Mouse (Mus musculus): ENCODE data around the gene Gm266. TPM values are rescaled to one million over a fixed set of nuclear protein-coding genes. Genes with fewer than 3 reads are reported as not detected.

The Gm266 gene
- total RNA-seq, 2 experiments from 2014 or later: 3.1 to 3.3 TPM

DNA sequence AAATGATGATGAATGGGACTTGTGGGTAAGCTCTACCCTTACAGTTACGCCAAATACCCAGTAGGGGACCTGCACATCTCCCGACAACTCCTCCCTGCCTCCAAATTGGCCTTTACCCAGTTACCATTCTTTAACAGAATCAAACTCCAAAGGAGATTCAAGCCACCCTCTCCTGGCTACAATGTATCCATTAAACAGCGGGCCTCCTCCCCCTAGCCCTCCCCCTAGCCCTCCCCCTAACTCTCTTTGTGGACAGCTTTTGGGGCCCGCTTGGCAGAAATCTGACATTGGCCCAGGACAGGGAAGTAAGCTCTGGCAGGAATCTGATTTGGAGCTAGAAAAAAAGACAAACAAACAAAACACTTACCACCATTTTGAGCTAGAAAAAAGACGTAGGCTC, 14.0 kb upstream of the Gm266 start:
- Histone ChIP-seq H3K27ac (peak overlapping the region; percentile 28; the same call in 1 of the 2 replicates), H3K4me3 (no peak overlapping the region)
- intact Hi-C loops (cut with DNase I): no loop called here
- no peak; the same call in 1 of the 2 replicates for TF ChIP-seq CTCF (IDR thresholded peaks at IDR 0.05)
- DNase-seq (ENCODE audit: extremely low spot score in 1 of 2, low spot score in 2 of 2): no peak

DNA sequence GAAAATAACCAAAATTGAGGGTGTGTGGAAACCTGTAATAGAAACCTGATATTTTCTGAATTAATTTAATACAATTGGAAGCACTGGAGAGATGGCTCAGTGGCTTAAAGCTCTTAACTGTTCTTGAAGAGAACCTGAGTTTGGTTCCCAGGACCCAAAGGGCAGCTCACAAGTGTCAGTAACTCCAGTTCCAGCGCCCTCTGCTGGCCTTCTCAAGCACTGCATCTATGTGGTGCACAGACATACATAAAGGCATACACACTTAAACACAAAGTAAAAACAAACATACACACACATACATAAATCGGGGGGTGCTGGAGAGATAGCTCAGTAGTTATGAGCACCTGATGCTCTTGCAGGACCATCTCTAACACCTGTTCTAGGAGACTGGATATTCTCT, 11.5 kb upstream of the Gm266 start:
- H3K4me3 ChIP-seq: no peak overlapping the region
- H3K27ac ChIP-seq: no peak overlapping the region
- intact Hi-C loops (cut with DNase I): no loop called here
- TF ChIP-seq CTCF (IDR thresholded peaks at IDR 0.05): peak; percentile 43
- no peak for DNase-seq (ENCODE audit: extremely low spot score in 1 of 2, low spot score in 2 of 2)

DNA sequence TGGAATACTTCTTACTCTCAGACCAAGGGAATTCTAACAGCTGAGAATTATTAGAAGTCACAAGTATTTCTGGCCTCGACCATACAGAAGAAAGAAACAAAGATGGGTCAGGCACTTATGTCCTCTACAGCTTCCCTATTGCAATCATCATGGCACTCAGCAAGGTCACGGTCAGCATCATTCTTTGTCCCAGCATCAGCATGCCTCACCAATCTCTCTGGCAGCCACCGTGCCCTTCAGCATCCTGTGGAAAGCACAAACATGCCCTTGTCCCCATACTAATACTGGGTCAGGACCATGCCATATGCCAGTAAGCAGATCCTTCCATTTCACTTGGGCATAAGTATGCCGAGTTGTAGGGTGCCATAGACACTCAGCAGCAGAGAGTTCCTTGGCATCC, 9.3 kb upstream of the Gm266 start:
- intact Hi-C loops (cut with DNase I): no loop called here
- H3K4me3 ChIP-seq: no peak overlapping the region
- no peak for DNase-seq (ENCODE audit: extremely low spot score in 1 of 2, low spot score in 2 of 2)
- TF ChIP-seq CTCF (IDR thresholded peaks at IDR 0.05): no peak
- no peak overlapping the region for H3K27ac ChIP-seq

DNA sequence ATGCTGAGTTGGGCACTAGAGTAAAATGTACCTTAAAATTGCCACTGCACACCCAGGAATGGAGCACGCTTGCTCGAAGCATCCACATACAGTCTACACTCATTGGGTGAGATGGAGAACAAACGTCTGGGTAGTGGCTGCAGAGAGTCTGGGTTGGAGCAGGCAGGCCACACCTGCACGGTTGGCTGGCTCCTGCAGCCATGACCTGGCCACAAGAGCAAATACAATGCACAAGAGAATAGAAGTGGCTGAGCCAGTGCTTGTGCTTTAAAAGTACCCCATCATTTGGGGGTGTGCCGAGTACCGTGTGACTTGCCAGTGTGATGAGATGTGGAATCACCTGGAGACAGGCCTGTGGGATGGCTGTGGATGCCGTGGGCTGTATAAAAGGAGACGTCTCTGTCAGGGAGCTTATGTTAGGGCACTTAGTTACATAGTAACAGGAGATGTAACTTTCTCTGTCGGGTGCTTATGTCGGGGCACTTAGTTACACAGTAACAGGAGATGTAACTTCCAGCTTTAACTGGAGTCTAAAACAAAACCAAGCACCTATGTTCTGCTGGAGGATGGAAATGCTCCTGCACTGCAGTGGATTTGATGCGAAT, 3.7 kb upstream of the Gm266 start:
- Histone ChIP-seq H3K27ac (no peak overlapping the region), H3K4me3 (no peak overlapping the region)
- intact Hi-C loops (cut with DNase I): no loop called here
- no peak for TF ChIP-seq CTCF (IDR thresholded peaks at IDR 0.05)
- no peak for DNase-seq (ENCODE audit: extremely low spot score in 1 of 2, low spot score in 2 of 2)

DNA sequence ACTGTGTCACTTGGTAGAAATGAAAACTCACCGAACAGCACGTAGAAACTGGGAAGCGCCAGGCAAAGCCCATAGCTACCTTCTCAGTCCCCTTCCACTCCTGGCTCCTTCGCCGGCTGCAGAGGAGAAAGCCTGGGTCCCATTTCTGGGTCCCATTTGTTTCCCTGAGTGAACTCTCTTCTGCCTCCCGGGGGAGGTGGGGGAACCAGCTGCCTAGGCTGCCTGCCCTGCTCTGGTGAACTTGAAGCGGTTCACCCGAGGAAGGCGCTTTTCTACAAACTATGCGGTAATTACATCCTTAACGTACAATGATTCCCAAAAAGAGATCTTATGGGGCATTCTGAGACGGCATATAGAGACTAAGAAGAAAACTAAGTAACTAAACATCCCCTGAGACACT, 832 bp upstream of the Gm266 start:
- Histone ChIP-seq H3K27ac (0 out of 2 replicates have a peak overlapping the region, but pooled peaks have one; percentile 6), H3K4me3 (no peak overlapping the region)
- intact Hi-C loops (cut with DNase I): no loop called here
- TF ChIP-seq CTCF (IDR thresholded peaks at IDR 0.05): no peak
- DNase-seq (ENCODE audit: extremely low spot score in 1 of 2, low spot score in 2 of 2): no peak

DNA sequence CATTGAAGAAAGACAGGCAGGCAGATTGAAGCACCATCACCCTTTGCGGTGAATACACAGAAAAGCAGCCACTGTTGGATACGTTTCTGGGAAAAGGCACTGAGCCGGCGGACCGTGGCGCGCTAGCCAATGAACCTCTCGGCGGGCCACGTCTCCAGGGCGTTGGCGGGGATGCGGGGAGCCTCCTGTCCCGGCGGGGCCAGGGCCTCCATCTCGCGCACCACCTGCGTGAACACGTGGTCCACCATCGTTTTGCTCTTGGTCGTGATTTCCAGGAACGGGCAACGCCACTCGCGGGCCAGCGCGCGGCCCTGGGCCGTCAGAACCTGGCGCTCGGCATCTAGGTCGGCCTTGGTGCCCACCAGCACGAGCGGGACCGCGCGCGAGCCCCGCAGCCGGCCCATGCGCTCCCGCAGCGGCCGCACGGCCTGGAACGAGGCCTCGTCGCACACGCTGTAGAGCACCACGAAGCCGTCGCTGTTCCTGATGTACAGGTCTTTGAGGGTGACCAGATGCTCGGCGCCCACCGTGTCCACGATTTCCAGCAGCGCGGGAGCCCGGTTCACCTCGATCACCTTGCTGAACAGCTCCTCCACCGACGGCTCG, 474 bp downstream of the Gm266 start:
- no peak overlapping the region for H3K27ac ChIP-seq
- intact Hi-C loops (cut with DNase I): no loop called here
- TF ChIP-seq CTCF (IDR thresholded peaks at IDR 0.05): no peak
- peak overlapping the region; percentile 37 for H3K4me3 ChIP-seq
- DNase-seq (ENCODE audit: extremely low spot score in 1 of 2, low spot score in 2 of 2): no peak

DNA sequence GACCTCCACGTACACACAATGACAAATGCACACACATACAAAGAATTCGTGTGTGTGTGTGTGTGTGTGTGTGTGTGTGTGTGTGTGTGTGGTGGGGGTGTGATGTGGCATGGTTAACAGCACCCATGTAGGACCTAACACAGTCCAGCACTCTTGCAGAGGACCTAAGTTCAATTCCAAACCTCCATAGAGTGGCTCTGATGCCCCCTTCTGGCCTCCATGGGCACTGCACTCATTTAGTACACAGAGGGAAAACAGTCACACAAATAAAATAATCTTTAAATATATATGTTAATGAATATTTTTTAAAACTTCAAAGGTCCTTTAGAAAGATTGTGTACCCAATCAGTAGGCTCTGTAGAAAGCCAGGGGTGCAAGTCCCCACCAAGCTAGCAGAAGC, 5.7 kb downstream of the Gm266 start:
- peak; percentile 58 for TF ChIP-seq CTCF (IDR thresholded peaks at IDR 0.05)
- no peak overlapping the region for H3K27ac ChIP-seq
- intact Hi-C loops (cut with DNase I): no loop called here
- H3K4me3 ChIP-seq: no peak overlapping the region
- DNase-seq (ENCODE audit: extremely low spot score in 1 of 2, low spot score in 2 of 2): no peak

DNA sequence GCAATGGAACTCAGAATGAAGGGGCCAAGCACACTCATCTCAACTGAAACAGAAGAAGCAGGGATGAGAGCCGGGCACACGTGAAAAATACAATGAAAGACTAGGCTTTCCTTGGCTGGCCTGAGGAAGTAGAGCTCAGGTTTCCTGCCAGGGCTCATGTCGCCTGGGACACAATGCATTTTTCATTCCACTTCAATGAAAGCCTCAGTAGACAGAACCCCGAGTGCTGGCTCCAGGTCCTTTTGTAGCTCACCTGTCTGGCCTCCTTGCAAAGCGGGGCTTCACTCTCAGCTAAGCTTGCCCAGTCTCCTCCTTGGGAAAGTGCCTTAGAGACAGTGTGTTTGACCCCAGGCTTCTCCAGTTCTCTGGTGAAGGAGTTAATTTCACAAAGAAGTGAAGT, 6.7 kb downstream of the Gm266 start:
- DNase-seq (ENCODE audit: extremely low spot score in 1 of 2, low spot score in 2 of 2): no peak
- TF ChIP-seq CTCF (IDR thresholded peaks at IDR 0.05): no peak
- Histone ChIP-seq H3K27ac (no peak overlapping the region), H3K4me3 (no peak overlapping the region)
- intact Hi-C loops (cut with DNase I): no loop called here

DNA sequence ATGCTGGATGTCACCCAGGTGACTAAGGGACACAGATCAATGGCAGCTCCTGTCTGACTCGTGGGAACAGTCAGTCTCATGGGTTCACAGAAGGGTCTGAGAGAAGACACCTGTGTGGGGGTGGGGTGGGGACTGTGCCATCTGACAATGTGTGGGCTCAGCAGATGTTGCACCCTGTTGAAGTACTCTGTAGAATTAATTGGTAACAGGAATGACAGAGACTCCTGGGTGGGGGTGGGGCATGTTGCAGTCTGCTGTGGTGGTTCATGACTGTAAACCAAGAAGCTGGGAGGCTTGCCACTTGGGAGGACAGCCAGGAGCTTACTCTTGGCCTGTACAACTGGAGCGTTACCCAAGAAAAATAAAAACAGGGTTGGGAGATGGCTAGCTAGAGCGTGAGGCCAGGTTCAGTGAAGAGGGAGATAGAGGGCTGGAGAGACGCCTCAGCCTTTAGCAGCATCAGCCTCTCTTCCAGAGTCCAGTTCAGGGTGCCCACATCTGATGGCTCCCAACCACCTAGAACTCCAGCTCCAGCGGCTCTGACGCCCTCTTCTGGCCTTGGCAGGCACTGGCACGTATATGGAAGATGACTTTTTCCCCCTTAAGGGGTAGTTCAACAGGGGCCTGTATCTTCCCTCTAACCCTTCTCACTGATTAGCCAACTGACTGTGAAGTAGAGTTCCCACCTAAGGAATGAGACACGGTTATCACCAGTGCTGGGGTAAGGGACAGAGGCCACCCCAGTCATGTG, 10.6 kb downstream of the Gm266 start:
- Histone ChIP-seq H3K4me3 (no peak overlapping the region), H3K27ac (no peak overlapping the region)
- no peak for DNase-seq (ENCODE audit: extremely low spot score in 1 of 2, low spot score in 2 of 2)
- peak; percentile 23 for TF ChIP-seq CTCF (IDR thresholded peaks at IDR 0.05)
- intact Hi-C loops (cut with DNase I): no loop called here

DNA sequence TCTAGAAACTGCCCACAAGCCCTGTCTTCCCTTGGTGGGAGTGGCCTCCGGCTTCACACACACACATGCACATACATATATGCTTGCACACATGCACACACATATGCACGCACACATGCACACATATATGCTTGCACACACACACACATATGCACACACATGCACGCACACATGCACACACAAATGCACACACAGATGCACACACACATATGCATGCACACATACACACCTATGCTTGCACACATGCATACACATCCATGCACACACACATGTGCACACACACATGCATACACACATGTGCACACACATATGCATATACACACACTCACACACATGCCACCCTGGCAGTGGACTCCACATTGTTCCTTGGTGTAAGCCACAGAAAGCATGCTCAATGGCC, 11.2 kb downstream of the Gm266 start:
- intact Hi-C loops (cut with DNase I): no loop called here
- TF ChIP-seq CTCF (IDR thresholded peaks at IDR 0.05): no peak
- Histone ChIP-seq H3K4me3 (no peak overlapping the region), H3K27ac (no peak overlapping the region)
- no peak for DNase-seq (ENCODE audit: extremely low spot score in 1 of 2, low spot score in 2 of 2)

DNA sequence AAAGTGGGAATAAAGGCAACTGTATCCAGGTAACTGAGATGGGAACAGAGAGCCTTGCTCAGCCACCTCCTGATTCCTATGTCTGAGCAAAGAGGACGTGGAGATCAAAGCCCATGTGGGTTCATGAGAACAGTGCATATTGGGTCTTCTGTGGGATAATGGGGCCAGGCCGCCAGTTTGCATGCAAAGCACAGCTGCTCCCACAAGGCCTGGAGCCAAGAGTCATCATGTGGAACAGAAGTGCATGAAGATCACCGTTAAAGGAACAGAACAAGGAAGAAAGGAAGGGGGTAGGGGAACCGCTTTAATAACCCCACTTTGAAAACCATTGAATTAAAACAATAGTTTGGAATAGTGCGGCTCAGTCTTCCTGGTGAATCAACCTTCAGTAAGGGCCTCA, 12.7 kb downstream of the Gm266 start:
- intact Hi-C loops (cut with DNase I): no loop called here
- no peak for DNase-seq (ENCODE audit: extremely low spot score in 1 of 2, low spot score in 2 of 2)
- Histone ChIP-seq H3K4me3 (no peak overlapping the region), H3K27ac (no peak overlapping the region)
- TF ChIP-seq CTCF (IDR thresholded peaks at IDR 0.05): no peak

DNA sequence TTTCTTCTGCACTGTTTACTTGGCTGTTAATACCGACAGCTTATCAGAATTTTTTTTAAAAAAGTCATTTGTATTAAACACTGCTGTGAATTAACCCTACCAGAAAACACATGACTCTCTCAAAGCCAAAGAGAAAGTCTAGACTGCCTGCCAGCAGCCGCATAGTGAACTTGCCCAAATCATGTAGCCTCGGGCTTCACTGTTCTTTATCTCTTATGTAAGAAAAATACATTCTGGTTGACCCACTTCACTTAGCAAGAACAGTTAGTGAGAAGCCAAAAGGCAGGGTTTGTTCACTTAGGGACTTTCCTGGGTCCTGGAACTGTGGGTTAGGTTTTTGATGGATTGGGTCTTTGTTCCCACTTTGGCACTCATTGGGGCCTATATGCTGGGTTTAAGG, 13.9 kb downstream of the Gm266 start:
- intact Hi-C loops (cut with DNase I): no loop called here
- DNase-seq (ENCODE audit: extremely low spot score in 1 of 2, low spot score in 2 of 2): no peak
- TF ChIP-seq CTCF (IDR thresholded peaks at IDR 0.05): no peak
- no peak overlapping the region for H3K27ac ChIP-seq
- H3K4me3 ChIP-seq: no peak overlapping the region

Measured in left cerebral cortex, adult 2 months (tissue).